Mouse (Mus musculus) ES-E14 (cell line): ENCODE data around the gene Vav3. TPM values are rescaled to one million over a fixed set of nuclear protein-coding genes. Genes with fewer than 3 reads are reported as not detected.

ENCODE experiments used
- DNase-seq: peaks from one replicate; pipeline ENCODE4 v3.0.0-alpha.2; 2013; ENCODE audit warnings: low read depth, low spot score
- H3K27ac ChIP-seq: 2 replicates; pipeline ENCODE4 v1.5.1; 2012; ENCODE audit warnings: low read depth, mild to moderate bottlenecking, low read length, moderate library complexity, mixed read lengths; ENCODE audit not compliant: poor library complexity, insufficient read depth, severe bottlenecking
- H3K36me3 ChIP-seq: 2 replicates; pipeline ENCODE4 v1.6.1; 2012; ENCODE audit warnings: mild to moderate bottlenecking, low read length, moderate library complexity, mixed read lengths; ENCODE audit not compliant: control insufficient read depth, poor library complexity, insufficient read depth, severe bottlenecking
- H3K4me1 ChIP-seq, 2 experiments: fragments of 150-350 bp in 1 of 2; sonication (generic) in 1 of 2; 2 replicates each; pipeline ENCODE4 v1.6.1; 2012; ENCODE audit warnings: low read length in 2 of 2, mild to moderate bottlenecking in 1 of 2, mixed read lengths in 1 of 2; ENCODE audit not compliant: control insufficient read depth in 2 of 2, insufficient read depth in 2 of 2, poor library complexity in 1 of 2
- H3K4me3 ChIP-seq, 2 experiments: fragments of 150-350 bp in 1 of 2; sonication (generic) in 1 of 2; 2 replicates each; pipeline ENCODE4 v1.5.1; 2012; ENCODE audit warnings: low read length in 2 of 2, low read depth in 1 of 2, mild to moderate bottlenecking in 1 of 2, mixed read lengths in 1 of 2; ENCODE audit not compliant: insufficient read depth in 1 of 2, poor library complexity in 1 of 2, severe bottlenecking in 1 of 2
- H3K9ac ChIP-seq: 2 replicates; pipeline ENCODE4 v1.6.1; 2012; ENCODE audit warnings: low read depth, mild to moderate bottlenecking, low read length, mixed read lengths; ENCODE audit not compliant: poor library complexity, insufficient read depth, severe bottlenecking
- H3K9me3 ChIP-seq: fragments of 150-350 bp; sonication (generic); 2 replicates; pipeline ENCODE4 v1.6.1; 2012; ENCODE audit warnings: low read depth, mild to moderate bottlenecking, low read length; ENCODE audit not compliant: control insufficient read depth, insufficient read depth
- CHD2 ChIP-seq: IDR thresholded peaks from 2 replicates; pipeline ENCODE4 v1.6.1; 2014; ENCODE audit warnings: mild to moderate bottlenecking, low read depth, low read length, inconsistent platforms
- HCFC1 ChIP-seq: IDR thresholded peaks from 2 replicates; pipeline ENCODE4 v1.6.1; 2012; ENCODE audit warnings: low read length, inconsistent platforms, borderline replicate concordance; ENCODE audit not compliant: insufficient read depth
- MAFK ChIP-seq: IDR thresholded peaks from 2 replicates; pipeline ENCODE4 v1.6.1; 2014; ENCODE audit warnings: mild to moderate bottlenecking, low read depth, low read length, inconsistent platforms; ENCODE audit not compliant: insufficient read depth
- ZC3H11A ChIP-seq: IDR thresholded peaks from 2 replicates; pipeline ENCODE4 v1.6.1; 2012; ENCODE audit warnings: low read depth, mild to moderate bottlenecking, inconsistent platforms, low read length, borderline replicate concordance
- ZNF384 ChIP-seq: IDR thresholded peaks from 2 replicates; pipeline ENCODE4 v1.6.1; 2012; ENCODE audit warnings: low read depth, low read length, inconsistent platforms
- in situ Hi-C, 2 experiments: fragments of 600-800 bp; cut with MboI; formaldehyde crosslinking; loops; one replicate each; pipeline ENCODE4 v1.15.1; 2025; ENCODE audit warnings: low sequenced_read_pairs in 2 of 2, inconsistent platforms in 1 of 2; ENCODE audit not compliant: unreplicated experiment in 2 of 2
- total RNA-seq: library from RNA; depleted of rRNA; stranded (reverse); fragments of 300-350 nt; gene quantifications from 2 replicates; pipeline ENCODE4 v1.2.3, GENCODE M21; 2012

The Vav3 gene
- total RNA-seq, 1 experiment = 1.6 TPM

GRCm38 (mm10) chr3:109714476-109714875 lies 374.0 kb downstream of the Vav3 start:
- Histone ChIP-seq H3K4me1 (no peaks in the 10 kb centered on the region), H3K9ac (no peak overlapping the region), H3K9me3 (no peaks in the 10 kb centered on the region), H3K4me3 (no peak overlapping the region), H3K36me3 (no peaks in the 10 kb centered on the region), H3K27ac (no peak overlapping the region)
- in situ Hi-C loops = no loop called here
- TF ChIP-seq ZC3H11A = no peak
- TF ChIP-seq HCFC1 = no peak
- TF ChIP-seq CHD2 = no peak
- no peak for TF ChIP-seq MAFK
- no peak for TF ChIP-seq ZNF384
- no peak for DNase-seq

- no peak overlapping the region for H3K4me3 ChIP-seq
Measured at GRCm38 (mm10) chr3:109721753-109722152, 381.3 kb downstream of the Vav3 start.

GRCm38 (mm10) chr3:109726776-109727175 lies 386.3 kb downstream of the Vav3 start:
- Histone ChIP-seq H3K27ac (no peak overlapping the region), H3K4me1 (no peaks in the 10 kb centered on the region), H3K9ac (no peak overlapping the region), H3K36me3 (no peaks in the 10 kb centered on the region), H3K9me3 (no peaks in the 10 kb centered on the region), H3K4me3 (no peak overlapping the region)
- in situ Hi-C loops = no loop called here
- no peak for DNase-seq
- TF ChIP-seq MAFK = no peak
- no peak for TF ChIP-seq CHD2
- TF ChIP-seq ZNF384 = no peak
- no peak for TF ChIP-seq HCFC1
- TF ChIP-seq ZC3H11A = no peak

More at GRCm38 (mm10) chr3:109721753-109722152, 381.3 kb downstream of the Vav3 start:
- Histone ChIP-seq H3K9me3 (no peaks in the 10 kb centered on the region), H3K4me1 (no peaks in the 10 kb centered on the region), H3K27ac (no peak overlapping the region), H3K36me3 (no peaks in the 10 kb centered on the region), H3K9ac (no peak overlapping the region)
- no peak for DNase-seq
- in situ Hi-C loops = no loop called here
- no peak for TF ChIP-seq ZC3H11A
- no peak for TF ChIP-seq HCFC1
- no peak for TF ChIP-seq CHD2
- TF ChIP-seq ZNF384 = no peak
- no peak for TF ChIP-seq MAFK

GRCm38 (mm10) chr3:109731592-109732230 lies 391.3 kb downstream of the Vav3 start:
- no peak for DNase-seq
- Histone ChIP-seq H3K4me3 (no peak overlapping the region), H3K9me3 (no peaks in the 10 kb centered on the region), H3K4me1 (no peaks in the 10 kb centered on the region), H3K9ac (no peak overlapping the region), H3K27ac (no peak overlapping the region), H3K36me3 (no peaks in the 10 kb centered on the region)
- in situ Hi-C loops = no loop called here
- TF ChIP-seq ZC3H11A (no peak), MAFK (no peak), CHD2 (no peak), ZNF384 (no peak), HCFC1 (no peak)
